In the genomic region with DNA sequence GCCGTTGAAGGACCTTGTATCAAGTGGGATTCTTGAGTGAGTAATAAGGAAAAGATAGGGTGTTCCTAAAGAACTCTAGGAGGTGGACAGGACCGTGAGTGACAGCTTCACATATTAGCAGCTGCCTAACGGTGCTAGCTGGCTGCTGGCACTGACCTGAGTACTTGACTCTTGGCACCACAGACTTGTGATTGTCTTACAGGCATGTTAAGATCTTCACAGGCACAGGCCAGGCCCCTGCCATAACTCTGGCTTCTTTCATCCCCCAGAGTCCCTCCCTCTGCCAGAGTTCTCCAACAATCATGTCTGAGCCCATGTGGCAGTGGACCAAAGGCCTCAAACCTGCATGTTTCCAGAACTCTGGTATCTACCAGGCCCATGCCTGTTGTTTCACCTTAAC, we compare ENCODE assay signal across 9 mouse cellular contexts. TPM values are rescaled to one million over a fixed set of nuclear protein-coding genes. Genes with fewer than 3 reads are reported as not detected.
DNase-seq lines count a peak whose midpoint lies in the region; ATAC-seq and TF ChIP-seq lines count a peak whose summit lies in the region.
"Had no signal": no experiment of that assay in that cellular context is flagged by ENCODE, and none has a peak within 500 bp of the region (broad histone marks: within the 10 kb centered on the region; RNA-seq: fewer than 3 reads in every experiment).

No protein-coding gene starts in this region.

- no peak for TF ChIP-seq POLR2A in heart, adult 2 months (IDR thresholded peaks at IDR 0.05; ENCODE audit: insufficient read depth, low read depth, low read length)

- H3K9me3 ChIP-seq in heart, embryonic 11.5 days (replicated peaks; ENCODE audit: control insufficient read depth, low read length) = no peaks in the 10 kb centered on the region
- no peaks in the 10 kb centered on the region for H3K9me3 ChIP-seq in embryonic facial prominence, embryonic 15.5 days (replicated peaks)
- no peaks in the 10 kb centered on the region for H3K9me3 ChIP-seq in hindbrain, embryonic 11.5 days (ENCODE audit: control insufficient read depth, low read length)
- H3K9me3 ChIP-seq in midbrain, embryonic 16.5 days (replicated peaks; ENCODE audit: control insufficient read depth, low read length, poor library complexity, severe bottlenecking) = no peaks in the 10 kb centered on the region

- TF ChIP-seq CTCF in heart, adult 2 months (IDR thresholded peaks at IDR 0.05) = no peak

- H3K36me3 ChIP-seq in heart, adult 2 months (ENCODE audit: control insufficient read depth, insufficient read depth, low read length) = no peaks in the 10 kb centered on the region
- 0 out of 2 replicates have a peak, but pooled peaks cover 3% of the 10 kb centered on the region for H3K36me3 ChIP-seq in heart, embryonic 11.5 days (ENCODE audit: control insufficient read depth, insufficient read depth, low read length)
- no peaks in the 10 kb centered on the region for H3K36me3 ChIP-seq in embryonic facial prominence, embryonic 15.5 days
- no peaks in the 10 kb centered on the region for H3K36me3 ChIP-seq in hindbrain, embryonic 11.5 days (ENCODE audit: control insufficient read depth, insufficient read depth, low read length)
- no peaks in the 10 kb centered on the region for H3K36me3 ChIP-seq in midbrain, embryonic 16.5 days (ENCODE audit: control insufficient read depth, insufficient read depth, low read length)

- 36% methylated on average over 3 of the region's 3 CpGs for WGBS in heart, adult 2 months
- 63% methylated on average over 3 of the region's 3 CpGs for WGBS in heart, embryonic 11.5 days (ENCODE audit: insufficient replicate concordance)
- 59% methylated on average over 3 of the region's 3 CpGs for WGBS in embryonic facial prominence, embryonic 15.5 days
- WGBS in hindbrain, embryonic 11.5 days = 86% methylated on average over 3 of the region's 3 CpGs
- WGBS in midbrain, embryonic 16.5 days = 61% methylated on average over 3 of the region's 3 CpGs

- H3K27me3 ChIP-seq in heart, adult 2 months (ENCODE audit: control insufficient read depth, insufficient read depth, low read length) = no peaks in the 10 kb centered on the region
- no peaks in the 10 kb centered on the region for H3K27me3 ChIP-seq in heart, embryonic 11.5 days (ENCODE audit: control insufficient read depth, insufficient read depth, low read length)
- no peaks in the 10 kb centered on the region for H3K27me3 ChIP-seq in embryonic facial prominence, embryonic 15.5 days
- no peaks in the 10 kb centered on the region for H3K27me3 ChIP-seq in hindbrain, embryonic 11.5 days (ENCODE audit: control insufficient read depth, insufficient read depth, low read length)
- no peaks in the 10 kb centered on the region for H3K27me3 ChIP-seq in midbrain, embryonic 16.5 days (ENCODE audit: control insufficient read depth, insufficient read depth, low read depth, low read length)

- ATAC-seq in heart, embryonic 11.5 days (replicated peaks; ENCODE audit: insufficient number of reproducible peaks, low FRiP score, low TSS enrichment) = no peak
- ATAC-seq in embryonic facial prominence, embryonic 15.5 days (ENCODE audit: insufficient number of reproducible peaks, low FRiP score, low TSS enrichment, low read depth) = no peak
- ATAC-seq in hindbrain, embryonic 11.5 days (ENCODE audit: low FRiP score) = no peak
- ATAC-seq in midbrain, embryonic 16.5 days = no peak

- intact Hi-C loops in heart, adult 2 months (cut with DNase I) = no loop called here

- H3K4me1 ChIP-seq in heart, adult 2 months (ENCODE audit: control insufficient read depth, insufficient read depth, low read length) = peaks cover 22% of the 10 kb centered on the region
- H3K4me1 ChIP-seq in heart, embryonic 11.5 days (ENCODE audit: control insufficient read depth, insufficient read depth, low read length) = peaks cover 50% of the 10 kb centered on the region
- H3K4me1 ChIP-seq in embryonic facial prominence, embryonic 15.5 days = peaks cover 65% of the 10 kb centered on the region
- peaks cover 32% of the 10 kb centered on the region for H3K4me1 ChIP-seq in hindbrain, embryonic 11.5 days (replicated peaks; ENCODE audit: control insufficient read depth, insufficient read depth, low read length)
- H3K4me1 ChIP-seq in midbrain, embryonic 16.5 days (ENCODE audit: control insufficient read depth, insufficient read depth, low read length) = peaks cover 74% of the 10 kb centered on the region

- no peak overlapping the region for H3K9ac ChIP-seq in heart, adult 2 months (ENCODE audit: low read depth, low read length)
- H3K9ac ChIP-seq in heart, embryonic 11.5 days (ENCODE audit: low read depth, low read length) = no peak overlapping the region
- H3K9ac ChIP-seq in embryonic facial prominence, embryonic 15.5 days = no peak overlapping the region
- no peak overlapping the region for H3K9ac ChIP-seq in hindbrain, embryonic 11.5 days (ENCODE audit: low read depth, low read length)
- no peak overlapping the region for H3K9ac ChIP-seq in midbrain, embryonic 16.5 days (ENCODE audit: low read depth, low read length)

- no peak overlapping the region for H3K4me2 ChIP-seq in heart, embryonic 11.5 days
- H3K4me2 ChIP-seq in embryonic facial prominence, embryonic 15.5 days (replicated peaks) = no peak overlapping the region
- no peak overlapping the region for H3K4me2 ChIP-seq in hindbrain, embryonic 11.5 days (replicated peaks; ENCODE audit: low read depth, low read length)
- H3K4me2 ChIP-seq in midbrain, embryonic 16.5 days (ENCODE audit: low read length) = no peak overlapping the region

- DNase-seq in heart, adult 2 months = peak in 1 of 2 experiments; percentile 67
- no peak for DNase-seq in hindbrain, embryonic 11.5 days (ENCODE audit: low spot score)
- no peak for DNase-seq in thymus, postnatal 14 days
- no peak for DNase-seq in left cerebral cortex, adult 9 months (ENCODE audit: low spot score in 2 of 2)
- no peak for DNase-seq in cerebellum, postnatal 25 days
- DNase-seq: thymus, postnatal 36 days had no signal

- H3K79me2 ChIP-seq in heart, adult 2 months (replicated peaks; ENCODE audit: control insufficient read depth, insufficient read depth, low read length) = no peaks in the 10 kb centered on the region

- no peak overlapping the region for H3K4me3 ChIP-seq in heart, adult 2 months
- no peak overlapping the region for H3K4me3 ChIP-seq in heart, embryonic 11.5 days (ENCODE audit: low read depth, low read length)
- no peak overlapping the region for H3K4me3 ChIP-seq in embryonic facial prominence, embryonic 15.5 days (replicated peaks)
- no peak overlapping the region for H3K4me3 ChIP-seq in hindbrain, embryonic 11.5 days (ENCODE audit: low read depth, low read length)
- no peak overlapping the region for H3K4me3 ChIP-seq in midbrain, embryonic 16.5 days (ENCODE audit: low read depth, low read length)

- H3K27ac ChIP-seq in heart, adult 2 months = peak overlapping the region; percentile 52
- no peak overlapping the region; the same call in 1 of the 2 replicates for H3K27ac ChIP-seq in heart, embryonic 11.5 days (ENCODE audit: low read depth, low read length)
- peak overlapping the region; percentile 61 for H3K27ac ChIP-seq in embryonic facial prominence, embryonic 15.5 days (replicated peaks)
- H3K27ac ChIP-seq in hindbrain, embryonic 11.5 days (ENCODE audit: low read depth, low read length) = 0 out of 2 replicates have a peak overlapping the region, but pooled peaks have one; percentile 49
- H3K27ac ChIP-seq in midbrain, embryonic 16.5 days (ENCODE audit: low read length) = peak overlapping the region; percentile 60

- TF ChIP-seq EP300 in heart, adult 2 months (IDR thresholded peaks at IDR 0.05; ENCODE audit: insufficient read depth, low read depth, low read length) = 0 out of 2 replicates have a peak, but pooled peaks have one; percentile 27

RNA-seq across cellular contexts. Expression of gene Mrpl37, which starts 48.1 kb away (rescaled TPM):
- total RNA-seq in heart, adult 2 months (2021) = 100 to 1,000 TPM in 1 of 2 experiments, 10 to 100 TPM in 1; 96.3 to 103 TPM
- 113 and 180 TPM in 2 replicates for polyA plus RNA-seq in heart, adult 2 months (2012; rRNA removed)
- 108 and 113 TPM in 2 replicates for polyA plus RNA-seq in heart, embryonic 11.5 days (2014; fragmentation: Nextera tagmentation; extraction: Ambion mirVana)
- 83.6 and 87.5 TPM in 2 replicates for polyA plus RNA-seq in embryonic facial prominence, embryonic 15.5 days (2015; fragmentation: Nextera tagmentation; extraction: Ambion mirVana)
- 107 and 113 TPM in 2 replicates for polyA plus RNA-seq in hindbrain, embryonic 11.5 days (2014; fragmentation: Nextera tagmentation; extraction: Ambion mirVana)
- 74.1 and 77.3 TPM in 2 replicates for polyA plus RNA-seq in midbrain, embryonic 16.5 days (2015; fragmentation: Nextera tagmentation; extraction: Ambion mirVana)

RNA-seq across cellular contexts. Expression of gene Cyb5rl, which starts 48.3 kb away (rescaled TPM):
- total RNA-seq in heart, adult 2 months (2021) = 10 to 100 TPM; 21.9 to 25.9 TPM
- 12.6 and 15.4 TPM in 2 replicates for polyA plus RNA-seq in heart, adult 2 months (2012; rRNA removed)
- polyA plus RNA-seq in heart, embryonic 11.5 days (2014; fragmentation: Nextera tagmentation; extraction: Ambion mirVana) = 3.2 and 3.7 TPM in 2 replicates
- polyA plus RNA-seq in embryonic facial prominence, embryonic 15.5 days (2015; fragmentation: Nextera tagmentation; extraction: Ambion mirVana) = 7.6 and 8.2 TPM in 2 replicates
- polyA plus RNA-seq in hindbrain, embryonic 11.5 days (2014; fragmentation: Nextera tagmentation; extraction: Ambion mirVana) = 2.3 and 5.5 TPM in 2 replicates
- 4.1 and 7.2 TPM in 2 replicates for polyA plus RNA-seq in midbrain, embryonic 16.5 days (2015; fragmentation: Nextera tagmentation; extraction: Ambion mirVana)
